Mouse (Mus musculus) R1 (cell line): Measurements from ENCODE around the gene Zfp988.
"Not testable (repeated sequence)": the region's sequence is repeated elsewhere in the genome, so short reads cannot be mapped to it uniquely, and the experiment has no call there.

Experiments used
- DNase-seq: peaks from one replicate; pipeline ENCODE4 v3.0.0-alpha.2; 2018; ENCODE audit warnings: low read depth, low spot score

Gene Zfp988

DNA sequence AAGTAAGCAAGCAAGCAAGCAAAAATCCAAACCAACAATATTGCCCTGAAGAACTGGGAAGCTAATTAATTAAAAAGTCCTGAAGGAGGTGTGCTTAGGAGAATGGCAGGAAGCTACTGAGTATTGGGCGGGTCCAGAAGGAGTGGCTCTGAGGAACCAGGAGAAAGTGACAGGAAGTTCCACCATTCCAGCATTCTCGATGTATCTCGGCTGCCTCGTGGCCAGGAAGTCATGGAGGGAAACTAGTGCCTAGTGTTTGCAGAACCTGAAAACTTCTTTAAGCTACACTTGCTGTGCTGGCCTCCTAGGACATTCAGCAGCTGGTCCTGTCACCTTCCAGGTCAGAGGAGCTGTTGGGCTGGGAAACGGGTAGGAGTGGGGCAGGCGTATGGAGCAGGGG lies at the start of gene Zfp988:
Zfp988 (plus strand) TSS at position 239 of the 400 bp plus-strand sequence.
- peak; percentile 86 for DNase-seq

GRCm38 (mm10) chr4:147262708-147263107 lies 42.8 kb upstream of the Zfp988 start:
- DNase-seq = not testable (repeated sequence)

DNA sequence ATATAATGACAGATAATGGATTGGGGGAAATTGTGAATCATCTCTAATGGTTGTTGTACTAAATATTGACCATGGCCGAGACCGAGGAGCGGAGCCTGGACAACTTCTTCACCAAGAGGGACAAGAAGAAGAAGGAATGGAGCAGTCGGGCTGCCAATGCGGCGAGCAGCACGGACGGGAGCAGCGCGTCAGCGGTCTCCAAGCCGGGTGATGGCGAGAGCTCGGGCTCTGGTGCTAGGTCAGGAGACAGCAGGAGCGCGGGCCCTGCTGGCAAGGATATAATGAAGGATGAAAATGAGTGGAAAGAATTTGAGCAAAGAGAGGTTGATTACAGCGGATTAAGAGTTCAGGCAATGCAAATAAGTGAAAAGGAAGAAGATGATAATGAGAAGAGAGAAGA lies 38.2 kb upstream of the Zfp988 start:
- not testable (repeated sequence) for DNase-seq

DNA sequence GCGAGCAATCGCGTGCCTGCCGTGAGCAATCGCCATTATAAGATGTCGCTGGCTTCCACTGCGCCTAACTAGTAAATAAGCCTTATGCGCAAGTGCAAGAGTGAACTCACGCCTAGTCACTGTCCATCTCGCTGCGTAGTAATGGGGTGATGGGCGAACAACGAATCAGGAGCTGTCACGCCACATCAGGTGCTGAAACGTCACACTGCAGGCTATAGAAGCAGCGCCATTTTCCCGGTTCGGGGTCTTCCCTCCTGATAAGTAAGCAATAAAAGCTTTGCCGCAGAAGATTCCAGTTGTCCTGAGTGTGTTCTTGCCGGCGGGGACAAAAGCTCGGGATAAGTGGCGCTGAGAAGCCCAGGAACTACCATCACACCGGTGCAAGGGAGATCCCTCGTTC lies 36.7 kb upstream of the Zfp988 start:
- DNase-seq = peak; percentile 39

GRCm38 (mm10) chr4:147270026-147270425 lies 35.4 kb upstream of the Zfp988 start:
- not testable (repeated sequence) for DNase-seq

GRCm38 (mm10) chr4:147271601-147272000 lies 33.9 kb upstream of the Zfp988 start:
- DNase-seq = not testable (repeated sequence)

DNA sequence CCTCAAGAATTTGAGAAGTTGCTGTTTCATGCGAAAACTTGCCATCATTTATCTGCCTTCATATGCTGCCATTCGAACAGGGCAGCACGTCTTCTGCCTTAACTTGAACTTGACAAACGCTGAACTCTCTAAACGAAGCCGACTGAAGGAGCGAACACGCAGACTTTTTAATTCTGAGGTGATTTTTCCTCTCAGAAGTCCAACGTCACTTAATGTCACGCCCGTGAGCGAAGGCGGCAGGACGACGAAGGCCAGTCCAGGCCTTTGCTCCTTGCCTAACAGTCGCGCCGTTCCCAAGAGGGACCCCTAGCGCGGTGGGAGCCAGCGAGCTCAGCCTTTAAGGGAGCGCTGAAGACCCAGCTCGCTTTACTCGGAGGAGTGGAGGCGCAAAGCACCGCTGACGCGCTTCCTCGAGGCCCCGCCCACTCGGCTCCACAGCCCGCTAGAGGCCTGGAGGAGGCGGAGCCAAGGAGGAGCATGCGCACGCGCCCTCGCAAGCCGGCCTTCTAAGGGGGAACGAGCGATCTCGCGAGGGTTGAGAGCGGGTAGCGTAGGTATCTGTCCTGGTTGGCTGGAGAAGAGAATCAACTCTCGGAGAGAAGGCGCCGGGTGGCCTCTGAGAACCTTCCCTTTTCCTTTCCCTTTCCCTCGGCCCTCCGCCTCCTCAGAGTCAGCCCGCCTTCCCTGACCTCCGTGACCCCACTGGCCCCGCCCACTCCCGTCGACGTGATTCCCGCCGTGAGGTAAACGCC lies 30.3 kb upstream of the Zfp988 start:
- peak; percentile 98 for DNase-seq

GRCm38 (mm10) chr4:147275773-147276140 lies 29.7 kb upstream of the Zfp988 start:
- peak; percentile 27 for DNase-seq

DNA sequence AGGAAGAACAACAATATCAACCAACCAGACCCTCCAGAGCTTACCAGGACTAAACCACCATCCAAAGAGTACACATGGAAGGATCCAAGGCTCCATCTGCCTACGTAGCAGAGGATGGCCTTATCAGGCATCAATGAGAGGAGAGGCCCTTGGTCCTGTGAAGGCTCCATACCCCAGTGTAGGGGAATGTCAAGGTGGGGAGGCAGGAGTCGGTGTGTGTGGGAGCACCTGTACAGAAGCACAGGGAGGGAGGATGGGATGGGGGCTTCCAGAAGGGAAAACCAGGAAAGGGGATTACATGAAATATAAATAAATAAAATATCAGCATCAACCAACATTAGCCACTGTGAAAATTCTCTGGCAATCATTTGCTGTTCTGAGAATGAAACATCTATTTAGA lies 25.1 kb upstream of the Zfp988 start:
- DNase-seq = not testable (repeated sequence)

- peak; percentile 63 for DNase-seq
Observed at GRCm38 (mm10) chr4:147298585-147298984, 6.9 kb upstream of the Zfp988 start.

DNA sequence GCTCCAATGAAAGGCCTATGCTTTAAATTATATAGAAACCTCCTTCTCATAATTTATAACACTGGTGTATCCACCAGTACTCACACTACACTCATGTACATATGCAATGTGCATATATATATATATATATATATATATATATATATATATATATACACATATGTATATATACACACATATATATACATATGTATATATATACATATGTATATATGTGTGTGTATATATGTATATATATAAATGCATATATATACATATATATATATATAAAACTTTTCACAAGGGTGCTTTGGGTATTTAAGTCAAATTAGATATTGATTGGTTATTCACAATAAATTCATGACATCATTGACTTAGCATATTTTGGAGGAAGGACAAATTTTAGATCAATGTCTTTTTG lies 3.1 kb upstream of the Zfp988 start:
- not testable (repeated sequence) for DNase-seq

DNA sequence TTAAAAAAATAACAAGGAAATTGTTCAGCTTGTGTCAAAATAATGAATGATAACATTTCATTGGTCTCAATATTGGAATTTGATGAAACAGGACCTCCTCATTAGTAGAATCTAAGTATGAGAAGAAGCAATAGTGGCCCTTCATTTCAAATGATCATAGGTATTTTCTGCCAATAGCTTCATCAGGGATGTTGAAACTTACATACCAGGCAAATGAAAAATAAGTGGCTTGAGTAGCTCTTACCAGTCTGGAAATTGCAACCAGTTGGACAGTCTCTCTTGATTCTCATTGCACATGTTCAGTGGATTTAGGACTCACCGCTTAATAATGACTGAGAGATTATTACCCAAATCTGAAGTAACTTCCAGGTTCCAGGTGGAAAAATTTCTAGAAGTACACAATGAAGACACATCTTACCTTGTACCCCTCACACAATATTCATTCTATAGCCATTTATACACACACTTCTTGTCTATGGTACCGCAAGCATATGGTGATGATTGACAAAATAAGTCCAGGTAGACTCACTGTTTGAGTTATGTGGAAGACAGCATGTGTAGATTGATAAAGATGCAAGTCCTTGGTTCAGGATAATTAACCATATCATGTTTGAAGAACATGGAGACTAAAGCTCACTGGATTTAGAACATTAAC lies 29.7 kb downstream of the Zfp988 start:
- peak; percentile 33 for DNase-seq

DNA sequence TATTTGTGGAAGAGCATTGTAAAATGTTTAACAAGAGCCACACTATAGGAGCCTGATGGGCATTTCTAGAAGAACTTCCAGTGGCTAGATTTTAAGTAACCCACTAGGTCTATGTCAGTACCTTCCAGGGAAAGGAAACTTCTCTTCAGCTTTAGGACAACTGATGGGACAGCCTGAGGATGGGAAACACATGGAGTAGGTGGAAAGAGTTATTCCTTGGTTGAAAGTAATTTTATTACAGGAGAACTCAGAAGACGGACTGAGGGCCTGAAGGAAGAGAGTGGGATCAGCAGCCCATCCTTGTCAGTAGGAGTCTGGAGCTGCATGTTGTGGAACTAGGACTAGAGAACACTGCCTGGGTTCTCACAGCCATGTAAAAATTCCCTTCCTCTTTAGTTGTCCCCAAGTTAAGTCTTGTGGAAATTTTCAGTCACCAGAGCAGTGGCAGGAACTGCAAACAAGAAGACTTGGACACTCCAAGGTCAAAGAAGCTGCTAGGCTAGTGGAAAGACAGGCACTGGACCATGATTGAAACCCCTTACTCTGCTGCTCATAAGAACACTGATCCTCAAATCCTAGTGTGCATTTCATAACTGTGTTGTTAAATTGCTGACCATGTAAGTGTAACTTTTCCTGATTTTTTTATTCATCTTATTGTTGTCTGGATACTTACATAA lies 30.4 kb downstream of the Zfp988 start:
- DNase-seq = peak; percentile 45

GRCm38 (mm10) chr4:147336368-147337195 lies 31.1 kb downstream of the Zfp988 start:
- DNase-seq = not testable (repeated sequence)

GRCm38 (mm10) chr4:147337520-147337919 lies 32.0 kb downstream of the Zfp988 start:
- DNase-seq = not testable (repeated sequence)

- no peak for DNase-seq
Observed at GRCm38 (mm10) chr4:147338032-147338610, 32.6 kb downstream of the Zfp988 start.

- DNase-seq = not testable (repeated sequence)
Observed at GRCm38 (mm10) chr4:147338706-147339105, 33.2 kb downstream of the Zfp988 start.

DNA sequence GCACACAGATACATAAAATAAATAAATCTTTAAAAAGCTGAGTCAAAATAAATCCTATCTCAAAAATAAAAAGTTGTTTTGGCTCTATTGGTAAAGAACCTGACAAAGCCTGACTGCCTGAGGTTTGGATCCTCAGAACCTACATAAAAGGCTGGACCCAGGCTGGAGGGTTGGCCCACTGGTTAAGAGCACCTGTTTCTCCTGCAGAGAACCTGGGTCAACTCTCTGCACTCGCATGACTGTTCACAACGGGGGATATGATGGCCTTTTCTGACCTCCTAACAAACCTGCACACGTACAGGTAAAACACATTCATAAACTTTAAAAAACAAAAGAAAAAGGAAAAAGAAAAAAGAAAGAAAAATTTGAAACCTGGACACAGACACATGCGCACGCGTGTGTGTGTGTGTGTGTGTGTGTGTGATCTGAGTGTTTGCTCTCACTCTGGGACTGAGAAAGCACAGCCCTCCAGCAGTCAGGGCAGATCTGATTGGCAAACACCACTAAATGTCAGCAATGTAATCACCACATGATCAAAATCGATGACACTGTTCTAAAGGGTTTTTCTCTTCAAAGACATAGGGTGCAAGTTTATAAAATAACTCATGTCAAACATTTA lies 34.2 kb downstream of the Zfp988 start:
- DNase-seq = peak; percentile 36

- DNase-seq = peak; percentile 75
Observed at GRCm38 (mm10) chr4:147340236-147340635, 34.8 kb downstream of the Zfp988 start.

DNA sequence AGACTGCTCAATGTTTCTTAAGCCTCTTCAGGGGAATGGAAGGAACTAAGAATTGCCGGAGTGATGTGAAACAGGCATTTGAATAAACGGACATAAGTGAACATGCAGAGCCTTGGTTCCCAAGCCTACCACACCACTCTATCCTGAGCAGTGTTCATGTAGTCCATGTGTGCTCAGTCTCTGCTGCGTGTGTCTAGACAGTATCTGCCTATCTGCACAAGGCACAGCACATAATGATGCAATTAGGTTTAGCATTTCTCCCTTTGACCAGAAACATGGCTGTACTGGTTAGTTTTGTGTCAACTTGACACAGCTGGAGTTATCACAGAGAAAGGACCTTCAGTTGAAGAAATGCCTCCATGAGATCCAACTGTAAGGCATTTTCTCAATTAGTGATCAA lies 35.4 kb downstream of the Zfp988 start:
- not testable (repeated sequence) for DNase-seq
